Mouse (Mus musculus): Measurements from ENCODE around the gene Ugt1a10.

The Ugt1a10 gene

GRCm38 (mm10) chr1:88268070-88268469, 212.9 kb downstream of the Ugt1a10 start:
- intact Hi-C loops (cut with DNase I): no loop called here

Small RNA genes lying within 50 kb of the gene (microRNA-seq; reads per million reads assigned to microRNA genes)
- 0 reads per million in 2 experiments for gene Gm25198
